Mouse (Mus musculus) right cerebral cortex, postnatal 4 days (tissue): ENCODE data around the gene Plscr5.

Experiments used
- DNase-seq: peaks from one replicate; pipeline ENCODE4 v3.0.0-alpha.2; 2022

The Plscr5 gene

GRCm38 (mm10) chr9:92228867-92229832 is 36.4 kb downstream of the Plscr5 start:
- DNase-seq, result no peak

DNA sequence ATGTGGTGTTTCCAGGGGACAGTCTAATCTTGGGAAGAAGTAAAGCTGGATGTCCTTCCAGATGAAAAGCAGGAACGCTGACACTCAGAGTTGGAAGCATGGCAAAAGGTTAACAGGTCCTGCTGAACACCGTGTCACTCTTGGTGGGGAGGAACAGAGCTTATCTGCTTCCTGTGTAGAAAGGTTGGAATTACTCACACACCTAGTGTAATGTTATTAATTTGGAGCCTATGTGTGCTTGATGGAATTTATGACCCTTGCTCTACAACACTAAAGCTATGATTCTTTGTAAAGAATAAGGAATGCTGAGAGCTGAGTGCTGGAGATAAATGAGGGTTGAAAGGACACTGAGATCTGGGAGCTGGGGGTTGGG is 37.1 kb downstream of the Plscr5 start:
- DNase-seq, result no peak

- no peak for DNase-seq
These were observed 42.2 kb downstream of the Plscr5 start for GRCm38 (mm10) chr9:92234901-92235458.

DNA sequence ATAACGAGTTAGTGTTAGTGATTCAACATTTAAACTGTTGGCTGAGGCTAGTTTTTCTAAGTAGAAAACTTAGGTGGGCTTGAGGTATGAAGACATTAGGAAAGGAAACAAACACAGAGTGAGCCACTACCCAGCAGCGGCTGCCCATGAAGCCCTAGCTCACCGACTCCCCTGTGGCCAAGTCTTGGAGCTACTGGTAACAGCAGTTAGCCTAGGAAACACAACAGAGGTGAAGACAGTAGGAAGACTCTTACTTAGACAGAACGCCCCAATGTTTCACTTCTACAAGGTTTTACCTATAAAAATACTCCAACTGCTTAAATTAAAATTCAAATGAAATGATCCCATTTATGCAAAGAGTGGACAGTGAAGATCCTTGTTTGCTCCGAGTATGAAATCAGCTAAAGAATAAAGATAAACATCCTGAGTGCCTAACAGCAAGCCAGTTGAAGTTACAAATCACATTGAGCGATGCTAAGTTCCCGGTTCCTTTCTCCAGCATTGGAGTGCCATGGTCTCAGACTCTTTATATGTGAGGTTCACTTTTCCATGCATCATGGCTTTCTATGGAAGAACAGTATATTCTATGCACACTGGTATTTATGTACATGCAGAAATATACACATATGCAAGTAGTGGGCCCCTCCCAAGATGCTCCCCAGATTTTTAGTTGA is 56.2 kb downstream of the Plscr5 start:
- DNase-seq, result no peak

- no peak for DNase-seq
These were observed 56.7 kb downstream of the Plscr5 start, which contains the start of gene Plscr1 for GRCm38 (mm10) chr9:92249447-92249852. Gene Plscr1 (plus strand): TSS chr9:92249750.

DNA sequence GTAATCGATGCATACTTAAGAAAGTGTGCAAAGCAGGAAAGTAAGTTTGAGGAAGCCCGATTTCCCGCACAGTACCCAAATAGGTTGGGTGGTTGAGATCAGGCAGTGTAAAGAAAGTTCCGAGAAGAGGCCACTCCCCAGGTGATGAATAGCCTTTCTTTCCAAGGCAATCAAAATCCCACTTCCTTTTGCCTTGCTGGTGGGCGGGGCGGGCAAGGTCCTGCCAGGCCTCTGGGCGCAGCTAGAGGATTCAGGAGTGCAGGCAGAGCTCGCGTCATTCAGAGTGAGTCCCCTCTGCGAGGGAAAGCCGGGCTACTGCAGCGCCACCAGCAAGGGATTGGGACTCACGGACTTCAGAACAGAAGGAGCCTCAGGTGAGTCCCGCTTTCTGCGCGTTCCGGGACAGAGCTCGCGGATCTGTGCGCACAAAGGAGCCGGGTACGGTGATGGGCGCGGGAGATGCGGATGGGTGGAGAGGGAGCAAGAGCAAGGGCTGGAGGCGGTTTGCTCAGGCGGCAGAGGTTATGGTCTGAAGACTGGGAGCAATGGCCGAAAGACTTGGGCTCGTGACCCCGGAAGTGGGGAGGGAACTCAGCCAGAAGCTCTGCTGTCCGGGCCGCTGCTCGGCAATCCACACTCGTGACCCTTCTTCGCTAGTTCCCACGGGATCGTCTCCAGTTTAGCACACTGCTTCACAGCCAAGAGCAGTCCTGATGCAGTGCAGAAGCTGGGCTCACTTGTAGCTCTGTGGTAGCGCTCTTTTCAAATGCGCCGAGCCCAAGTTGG is 57.4 kb downstream of the Plscr5 start:
- DNase-seq, result peak; percentile 36

GRCm38 (mm10) chr9:92252718-92253117 is 60.0 kb downstream of the Plscr5 start:
- DNase-seq, result no peak

- no peak for DNase-seq
These were observed 61.0 kb downstream of the Plscr5 start for GRCm38 (mm10) chr9:92253585-92254321.
